Mouse (Mus musculus): ENCODE results near the gene Best3.
"Not testable (repeated sequence)": the region's sequence is repeated elsewhere in the genome, so short reads cannot be mapped to it uniquely, and the experiment has no call there.

The Best3 gene

DNA sequence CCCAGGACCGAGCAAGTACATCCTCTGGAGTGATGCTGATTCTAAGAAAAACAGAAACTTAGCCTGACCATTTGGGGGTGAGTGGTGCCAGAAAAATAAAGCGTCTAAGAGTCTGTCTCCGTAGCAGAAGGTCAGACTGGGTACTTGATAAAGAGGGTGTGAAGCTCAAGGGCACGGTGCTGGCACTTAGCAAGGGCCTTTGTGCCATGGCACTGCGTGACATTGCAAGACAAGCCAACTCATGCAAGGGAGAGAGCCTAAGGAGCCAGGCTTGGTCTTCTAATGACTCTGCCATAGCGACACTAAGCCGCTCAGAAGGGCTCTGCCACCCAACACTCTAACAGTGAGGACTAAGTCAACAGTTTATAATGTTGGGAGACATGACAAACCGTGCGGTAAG, 7.3 kb upstream of the Best3 start:
- DNase-seq (ENCODE audit: low read depth): no peak

DNA sequence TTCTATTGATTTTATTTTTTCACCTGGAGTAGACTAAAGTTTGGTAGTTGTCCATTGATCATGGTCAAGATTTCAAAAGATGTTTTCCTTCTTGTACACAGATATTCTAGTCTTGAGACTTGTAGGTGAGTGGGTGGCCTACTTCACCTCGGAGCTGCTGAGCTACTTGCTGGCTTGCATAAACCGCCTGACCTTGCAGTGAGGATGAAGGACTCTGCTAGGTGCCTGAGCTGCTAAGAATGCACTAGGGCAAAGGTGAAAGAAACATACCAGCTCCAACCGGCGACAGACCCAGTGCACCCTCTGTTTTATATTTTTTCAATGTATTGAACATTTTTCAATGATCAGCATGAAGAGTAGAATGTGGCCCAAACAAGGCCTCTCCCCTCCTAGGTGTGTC, 5.8 kb upstream of the Best3 start:
- DNase-seq (ENCODE audit: low read depth): no peak

DNA sequence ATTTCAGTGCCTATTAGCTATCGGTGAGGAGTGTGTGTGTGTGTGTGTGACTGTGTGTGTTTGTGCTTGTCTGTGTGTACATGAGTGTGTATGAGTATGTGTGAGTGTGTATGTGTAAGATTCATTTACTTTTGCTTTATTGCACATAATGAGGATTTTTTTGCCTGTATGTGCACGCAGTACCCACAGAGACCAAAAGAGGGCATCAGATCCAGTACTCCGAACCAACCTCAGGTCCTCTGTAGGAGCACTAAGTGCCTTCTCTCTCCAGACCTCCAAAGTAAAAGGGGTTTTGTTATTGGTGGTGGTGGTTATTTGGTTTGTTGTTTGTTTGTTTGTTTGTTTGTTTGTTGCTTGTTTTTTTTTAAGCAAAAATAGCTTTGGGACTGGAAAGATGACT, 5.2 kb upstream of the Best3 start:
- peak; percentile 27 for DNase-seq (ENCODE audit: low read depth)

DNA sequence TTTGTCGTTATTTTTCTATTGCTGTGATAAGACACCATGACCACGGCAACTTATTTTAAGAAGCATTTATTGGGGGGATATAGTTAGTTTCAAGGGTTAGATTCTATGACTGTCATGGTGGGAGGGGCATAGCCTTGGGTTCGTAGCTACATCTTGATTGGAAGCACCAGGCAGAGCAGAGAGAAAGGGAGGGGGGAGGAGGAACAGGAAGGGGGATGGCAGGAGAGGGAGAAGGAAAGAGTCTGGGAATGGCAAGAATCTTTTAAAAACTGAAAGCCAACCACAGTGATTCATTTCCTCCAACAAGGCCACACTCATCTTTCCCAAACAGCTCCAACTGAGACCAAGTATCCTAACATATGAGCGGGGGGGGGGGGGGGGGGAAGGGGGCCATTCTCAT, 3.6 kb upstream of the Best3 start:
- no peak for DNase-seq (ENCODE audit: low read depth)

DNA sequence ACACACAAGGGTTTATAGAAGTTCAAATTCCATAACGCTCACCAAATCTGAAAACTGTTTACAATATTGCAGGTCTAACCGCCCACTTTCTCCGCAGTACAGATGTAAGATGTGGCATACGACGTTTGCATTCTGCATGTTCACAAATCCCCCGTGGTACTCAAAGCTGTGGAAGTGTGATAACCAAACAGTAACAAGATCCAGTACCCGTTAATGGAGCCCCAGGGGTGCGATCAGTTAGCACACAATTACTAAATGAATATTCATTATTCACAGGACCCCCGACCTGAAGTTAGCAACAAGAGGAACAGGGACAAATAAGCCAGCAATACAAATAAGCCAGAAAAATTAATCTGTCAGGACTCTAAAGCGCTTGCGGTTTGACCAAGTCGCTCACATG, 1.3 kb upstream of the Best3 start:
- DNase-seq (ENCODE audit: low read depth): no peak

DNA sequence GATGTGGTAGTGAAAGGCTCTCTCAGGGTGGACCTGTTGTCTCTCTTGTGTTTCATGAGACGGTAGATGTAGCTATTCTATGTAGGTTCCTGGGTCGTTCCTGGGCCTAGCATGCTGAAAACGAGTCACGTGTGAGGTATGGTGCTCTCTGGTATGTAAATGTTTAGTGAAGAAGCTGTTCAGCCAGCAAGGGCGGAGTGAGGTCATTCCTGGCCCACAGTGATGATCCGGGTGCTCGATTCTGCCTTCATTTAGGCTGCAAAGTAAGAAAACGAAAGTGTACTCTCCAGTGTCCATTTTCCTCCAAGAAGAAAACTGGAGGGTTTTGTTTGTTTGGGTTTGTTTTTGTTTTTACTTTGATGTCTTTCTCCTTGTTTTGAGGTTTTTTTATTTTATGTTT, 7.9 kb downstream of the Best3 start:
- no peak for DNase-seq (ENCODE audit: low read depth)

DNA sequence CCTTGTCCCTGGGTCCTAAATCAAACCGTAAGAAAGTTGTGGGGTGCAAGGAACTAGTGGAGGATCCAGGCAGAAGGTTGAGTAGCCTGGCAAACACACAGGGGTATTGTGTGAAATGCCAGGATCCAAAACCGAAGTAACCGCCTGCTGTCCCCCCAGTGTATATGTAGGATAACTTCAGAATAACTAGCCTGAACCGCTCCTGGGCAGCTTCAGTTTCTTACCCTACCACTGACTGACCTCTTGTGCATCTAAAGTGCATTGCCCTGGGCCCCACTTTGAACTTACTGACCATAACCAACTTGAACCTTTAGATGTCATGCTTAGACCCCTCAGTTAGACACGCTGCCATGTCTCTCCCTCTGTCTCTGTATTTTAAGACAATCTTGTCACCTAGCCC, 9.0 kb downstream of the Best3 start:
- DNase-seq (ENCODE audit: low read depth): no peak

DNA sequence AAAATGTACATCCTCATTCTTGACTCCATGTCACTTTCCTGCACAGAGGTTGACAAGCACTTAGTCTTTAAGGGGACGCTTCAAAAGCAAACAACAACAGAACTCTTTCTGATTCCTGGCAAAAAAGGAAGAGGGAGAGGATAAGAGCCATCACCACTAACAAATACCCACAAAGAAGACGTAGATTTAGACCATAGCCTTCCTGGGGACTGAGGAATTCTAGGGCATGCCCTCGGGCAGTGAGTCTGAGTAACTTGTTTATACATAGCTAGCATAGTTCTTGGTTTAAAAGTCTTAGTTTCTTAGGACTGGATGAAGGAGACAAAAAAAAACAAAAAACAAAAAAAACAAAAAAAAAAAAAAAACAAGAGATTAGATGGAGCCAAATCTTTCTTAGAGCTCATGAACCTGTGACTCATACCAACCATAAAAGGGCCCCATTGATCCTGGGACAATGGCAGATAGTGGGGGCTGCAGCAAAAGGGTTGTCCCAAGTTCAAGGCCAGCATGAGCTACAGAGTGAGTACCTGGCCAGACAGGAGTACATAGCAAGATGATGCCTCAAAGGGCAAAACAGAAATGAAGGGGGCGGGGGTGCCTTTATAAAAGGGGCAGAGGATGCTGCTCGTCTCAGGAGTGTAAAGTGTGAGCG, 9.6 kb downstream of the Best3 start:
- no peak for DNase-seq (ENCODE audit: low read depth)

DNA sequence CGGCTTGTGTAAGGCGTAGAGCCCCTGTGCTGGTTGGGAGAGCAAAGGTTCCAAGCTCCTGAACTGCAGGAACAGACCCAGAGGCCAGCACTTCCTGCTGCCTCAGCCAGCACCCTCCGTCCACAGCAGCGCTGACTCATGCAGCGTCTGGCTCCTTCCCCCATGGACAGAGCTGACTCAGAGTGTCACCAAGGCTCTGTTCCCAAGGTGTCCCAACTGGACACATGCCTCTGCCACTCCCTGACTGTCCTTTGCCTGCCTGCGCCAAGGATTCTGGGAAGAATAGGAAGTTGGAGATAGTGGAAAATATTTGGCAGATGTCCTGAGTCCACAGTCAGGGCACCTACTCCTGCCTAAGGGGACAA, 10.1 kb downstream of the Best3 start:
- DNase-seq (ENCODE audit: low read depth): no peak

DNA sequence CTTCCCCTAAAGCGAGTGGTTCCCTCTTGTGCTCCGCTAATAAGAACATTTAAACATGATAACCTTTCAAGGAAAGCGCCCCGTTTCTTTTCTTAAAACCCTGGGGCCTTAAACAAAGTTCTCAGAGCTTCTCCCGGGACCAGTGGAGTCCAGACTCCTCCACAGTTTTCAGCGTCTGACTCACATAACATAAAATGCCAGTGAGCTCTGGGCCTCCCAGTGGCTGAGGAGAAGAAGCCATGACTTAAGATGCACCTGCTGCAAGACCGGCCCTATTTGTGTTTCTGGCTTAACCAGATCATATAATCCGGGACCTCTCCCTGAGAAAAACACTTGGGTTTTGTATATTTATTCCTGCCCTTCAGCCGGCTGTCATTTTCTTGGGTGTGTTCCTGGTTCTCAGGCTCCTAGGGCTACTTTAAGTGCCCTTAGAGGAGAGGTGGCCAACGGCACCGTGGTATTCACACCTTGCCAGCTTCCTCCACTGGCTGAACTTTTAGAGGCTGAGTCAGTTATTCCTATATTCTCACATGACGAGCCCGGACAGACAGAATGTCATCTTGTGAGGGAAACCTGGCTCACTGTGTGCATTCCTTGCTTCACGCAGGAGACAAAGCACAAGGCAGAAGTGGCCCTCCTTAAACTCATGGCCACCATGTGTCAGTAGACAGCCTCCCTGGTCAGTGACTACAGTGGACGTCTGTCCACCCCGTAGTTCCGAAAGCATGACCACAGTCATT, 12.8 kb downstream of the Best3 start:
- DNase-seq (ENCODE audit: low read depth): no peak

DNA sequence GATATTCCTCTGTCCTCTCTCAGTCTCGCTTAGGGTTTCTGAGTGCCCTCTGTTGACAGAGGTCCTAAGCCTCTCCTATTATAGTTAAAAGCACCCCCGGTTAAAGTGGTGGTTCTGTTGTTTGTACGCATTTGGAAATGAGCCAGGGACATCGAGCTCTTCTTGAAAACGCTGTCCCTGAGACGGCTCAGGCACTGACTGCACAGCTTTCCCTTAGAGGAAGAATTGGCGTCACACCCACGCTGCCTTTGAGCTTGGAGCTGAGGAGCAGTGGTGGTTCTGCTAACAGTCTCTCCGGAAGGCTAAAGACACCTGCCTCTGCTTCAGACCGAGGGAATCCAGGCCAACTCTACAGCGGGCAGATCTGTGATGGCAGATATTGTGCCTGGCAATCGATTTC, 14.9 kb downstream of the Best3 start:
- no peak for DNase-seq (ENCODE audit: low read depth)

DNA sequence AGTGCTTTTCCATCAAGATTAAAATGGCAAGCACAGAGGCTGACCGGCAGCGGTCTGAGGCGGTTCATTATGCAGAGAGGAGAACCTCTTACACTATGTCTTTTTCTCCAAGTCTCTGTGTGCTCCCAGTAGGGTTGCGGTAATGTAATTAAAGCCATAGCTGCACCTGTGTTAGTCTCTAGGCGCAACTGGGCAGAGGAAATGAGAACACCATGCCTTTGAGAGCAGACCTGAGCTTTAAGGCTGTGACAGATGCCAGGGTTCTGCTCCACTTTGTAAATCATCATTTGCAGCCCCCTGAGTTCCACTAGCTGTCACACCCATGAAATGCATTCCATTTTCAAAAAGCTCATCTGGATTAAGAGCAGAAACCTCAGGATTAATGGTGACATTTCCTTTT, 18.6 kb downstream of the Best3 start:
- DNase-seq (ENCODE audit: low read depth): no peak

DNA sequence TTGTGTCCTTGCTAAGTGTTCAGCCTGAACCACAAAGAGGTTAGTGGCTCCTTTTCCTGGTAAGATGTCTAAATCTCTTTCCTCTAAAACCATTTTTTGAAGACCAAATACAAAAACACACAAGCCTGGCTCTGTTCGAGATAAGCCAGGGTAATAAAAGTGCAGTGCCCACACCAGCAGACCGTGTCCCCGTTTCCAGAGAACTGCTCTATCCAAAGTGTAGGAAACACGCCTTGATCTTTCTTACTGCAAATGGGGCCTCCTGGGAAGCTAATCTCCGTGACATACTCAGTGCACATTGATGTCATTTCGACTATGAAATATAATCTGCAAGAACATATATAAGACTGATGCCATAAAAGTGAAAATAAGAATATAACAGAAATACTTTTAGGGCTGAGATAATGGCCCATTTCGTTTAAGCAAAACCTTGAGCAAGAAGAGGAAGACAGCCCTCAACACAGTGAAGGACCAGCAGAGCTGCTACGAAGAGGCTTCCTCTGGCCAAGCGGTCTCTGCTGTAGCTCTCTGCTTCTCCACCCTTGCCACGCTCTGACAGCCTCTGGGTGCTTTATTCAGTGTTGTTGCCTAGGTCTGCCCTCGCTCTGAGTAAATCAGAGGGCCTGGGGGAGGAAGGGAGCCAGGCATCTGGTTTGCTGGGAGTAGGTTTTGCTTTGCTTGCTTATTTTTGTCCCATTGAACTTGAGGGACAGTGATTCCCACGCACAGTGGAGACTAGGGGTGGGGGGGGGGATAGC, 19.8 kb downstream of the Best3 start:
- no peak for DNase-seq (ENCODE audit: low read depth)

DNA sequence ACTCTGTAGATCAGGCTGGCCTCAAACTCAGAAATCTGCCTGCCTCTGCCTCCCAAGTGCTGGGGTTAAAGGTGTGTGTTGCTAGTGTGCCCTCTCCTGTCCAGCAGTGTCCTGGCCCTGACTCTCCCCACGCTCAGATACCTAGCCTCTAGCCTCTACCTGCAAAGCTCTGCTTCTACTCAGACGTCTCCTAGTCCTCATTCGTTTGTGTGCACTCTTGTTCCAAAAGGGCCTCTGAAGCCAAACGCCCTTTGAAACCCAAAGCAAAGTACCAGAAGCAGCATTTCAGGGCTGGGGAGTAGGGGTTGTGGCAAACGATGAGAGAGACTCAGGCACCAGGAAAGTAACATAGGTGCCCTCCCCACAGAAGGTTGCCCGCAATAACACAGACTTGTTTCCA, 23.6 kb downstream of the Best3 start:
- DNase-seq (ENCODE audit: low read depth): no peak

DNA sequence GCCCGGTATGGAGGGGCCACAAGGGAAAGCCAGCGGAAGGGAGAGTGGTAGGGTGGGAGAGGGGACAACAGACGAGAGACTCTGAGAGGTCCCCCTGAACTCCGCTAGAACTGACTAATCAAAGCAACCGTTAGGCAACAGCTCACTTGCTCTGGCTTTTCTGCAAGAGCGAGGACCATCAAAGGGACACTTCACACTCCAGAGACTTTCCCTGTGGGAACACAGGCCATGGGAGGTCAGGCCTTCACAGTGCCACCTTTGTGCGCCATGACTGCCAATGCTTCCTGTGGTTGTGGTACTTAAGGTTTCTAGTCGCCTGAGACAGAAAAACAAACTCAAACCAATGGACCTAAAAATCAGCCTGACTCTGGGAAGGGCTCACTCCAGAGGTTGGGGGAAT, 24.9 kb downstream of the Best3 start:
- DNase-seq (ENCODE audit: low read depth): no peak

DNA sequence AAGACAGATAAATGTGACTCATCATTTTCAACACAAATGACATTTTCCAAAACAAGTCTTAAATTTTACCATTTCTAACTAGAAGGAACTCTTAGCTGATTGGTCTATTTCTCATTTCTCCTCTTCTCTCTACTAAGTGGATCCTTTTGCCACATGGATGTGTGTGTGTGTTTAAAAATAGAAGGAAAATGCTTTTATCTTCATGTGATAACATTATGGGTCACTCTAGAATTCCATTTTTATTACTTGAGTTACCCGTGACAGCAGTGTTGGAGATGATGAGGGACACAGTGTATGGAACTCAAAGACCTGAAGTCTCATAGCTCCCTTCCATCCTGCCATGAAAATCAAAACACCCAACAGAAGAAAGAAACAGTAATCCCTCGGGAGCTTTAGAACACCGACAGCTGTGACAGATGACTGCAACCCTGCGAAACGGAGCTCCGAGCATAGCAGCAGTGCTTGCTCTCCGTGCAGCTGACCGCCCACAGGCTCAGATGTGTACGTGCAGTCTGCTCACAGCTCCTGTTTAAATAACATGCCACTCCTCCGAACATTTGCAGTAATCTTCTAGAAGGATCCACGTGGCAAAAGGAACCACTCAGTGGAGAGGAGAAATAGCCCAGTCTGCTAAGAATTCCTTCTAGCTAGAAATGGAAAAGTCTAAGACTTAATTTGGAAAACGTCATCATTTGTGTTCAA, 27.7 kb downstream of the Best3 start:
- DNase-seq (ENCODE audit: low read depth): no peak

DNA sequence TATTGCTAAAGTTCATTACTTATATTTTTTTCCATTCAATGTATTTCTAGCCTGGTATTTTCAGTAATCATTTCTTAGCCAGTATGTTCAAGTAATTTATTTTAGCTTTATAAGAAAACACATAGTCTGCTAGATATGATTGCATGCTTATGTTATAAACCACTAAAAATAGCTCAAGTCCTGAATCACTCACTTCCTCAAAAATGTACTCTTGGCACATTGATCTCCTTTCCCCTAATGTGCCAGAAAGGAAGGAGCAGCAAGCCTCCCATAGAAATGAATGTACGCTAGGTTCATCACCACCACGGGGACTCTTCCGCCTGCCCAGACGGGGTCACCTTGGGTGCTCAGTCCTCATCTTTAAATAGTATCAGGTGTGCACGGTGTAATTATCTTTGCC, 28.5 kb downstream of the Best3 start:
- DNase-seq (ENCODE audit: low read depth): no peak

DNA sequence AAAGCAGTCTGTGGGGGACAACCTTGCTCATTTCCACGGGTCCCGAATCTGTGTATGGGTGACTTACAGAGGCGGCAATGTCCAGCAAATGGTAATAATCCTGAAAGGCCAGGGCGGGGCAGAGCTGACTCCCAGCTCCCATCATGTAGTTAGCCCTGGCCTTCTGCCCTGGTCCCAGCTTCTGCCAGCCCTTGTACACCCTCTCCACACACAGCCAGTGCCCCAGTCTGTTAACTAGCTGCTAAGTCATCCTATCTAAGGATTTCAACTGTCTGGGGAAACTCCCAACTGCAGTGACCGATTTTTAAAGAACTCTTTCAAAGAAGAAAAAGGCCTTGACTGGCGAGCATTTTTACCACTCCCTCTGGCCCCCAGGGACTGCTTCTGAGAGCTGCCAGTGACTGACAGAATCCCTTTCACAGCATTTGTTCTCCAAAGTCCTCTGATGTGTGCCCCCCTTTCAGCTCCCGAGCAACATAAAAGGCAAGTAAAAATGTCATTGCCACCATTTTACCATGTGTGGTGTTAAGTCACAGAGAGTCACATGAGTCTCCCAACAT, 32.2 kb downstream of the Best3 start:
- DNase-seq (ENCODE audit: low read depth): no peak

DNA sequence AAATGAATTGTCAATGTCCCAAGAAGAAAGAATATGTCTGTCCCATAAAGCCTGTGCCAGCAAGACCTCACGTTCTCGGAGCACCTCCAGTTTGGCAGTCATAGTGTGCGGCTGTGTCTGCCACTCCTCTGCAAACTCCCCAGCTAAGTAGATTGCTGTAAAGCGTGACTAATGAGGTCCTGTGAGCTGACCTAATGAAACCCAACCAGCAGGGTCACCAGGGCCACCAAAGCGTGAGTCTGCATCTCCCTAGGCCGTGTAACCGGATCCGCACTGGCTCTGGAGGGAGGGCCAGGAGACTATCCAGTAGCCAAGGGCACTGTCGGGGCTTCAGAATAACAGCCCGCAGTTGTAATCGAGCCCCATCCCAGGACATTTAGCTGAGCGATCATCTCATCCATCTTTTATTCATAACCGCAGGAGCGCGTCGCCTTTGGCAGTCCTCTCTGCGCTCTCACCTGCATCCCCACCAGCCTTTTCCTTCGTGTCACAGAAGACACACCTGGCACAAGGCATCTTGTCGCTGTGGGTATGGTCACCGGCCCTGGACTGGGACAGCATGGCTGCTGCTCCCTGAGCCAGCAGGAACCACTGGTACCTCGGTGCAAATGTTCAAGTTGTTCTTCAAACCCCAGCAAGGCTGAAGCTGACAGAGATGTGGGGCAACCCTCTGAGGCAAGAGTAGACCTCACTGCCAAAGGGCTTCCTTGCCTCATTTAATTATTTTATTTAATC, 35.1 kb downstream of the Best3 start:
- no peak for DNase-seq (ENCODE audit: low read depth)

DNA sequence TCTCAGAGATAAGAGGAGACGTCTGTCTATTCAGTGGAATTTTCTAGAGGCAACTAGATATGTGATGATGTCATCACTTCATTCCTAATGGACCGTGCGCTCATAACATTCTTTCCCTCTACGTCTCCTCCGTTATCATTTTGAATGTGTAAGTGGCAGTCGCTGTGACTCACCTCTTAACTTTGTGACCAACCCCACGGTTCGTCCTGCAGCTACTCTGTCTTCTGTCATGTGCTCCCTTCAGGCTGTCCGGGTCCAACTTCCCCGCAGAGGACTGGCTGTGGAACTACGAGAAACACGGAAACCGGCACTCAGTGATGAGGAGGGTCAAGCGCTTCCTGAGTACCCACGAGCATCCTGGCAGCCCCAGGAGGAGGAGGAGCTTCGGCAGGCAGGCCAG, 37.6 kb downstream of the Best3 start:
- DNase-seq (ENCODE audit: low read depth): no peak

DNA sequence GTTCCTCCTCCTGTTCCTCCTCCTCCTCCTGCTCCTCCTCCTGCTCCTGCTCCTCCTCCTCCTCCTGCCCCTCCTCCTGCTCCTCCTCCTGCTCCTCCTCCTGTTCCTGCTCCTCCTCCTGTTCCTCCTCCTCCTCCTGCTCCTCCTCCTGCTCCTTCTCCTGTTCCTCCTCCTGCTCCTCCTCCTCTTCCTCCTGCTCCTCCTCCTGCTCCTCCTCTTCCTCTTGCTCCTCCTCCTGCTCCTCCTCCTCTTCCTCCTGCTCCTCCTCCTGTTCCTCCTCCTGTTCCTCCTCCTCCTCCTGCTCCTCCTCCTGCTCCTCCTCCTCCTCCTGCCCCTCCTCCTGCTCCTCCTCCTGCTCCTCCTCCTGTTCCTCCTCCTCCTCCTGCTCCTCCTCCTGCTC, 39.7 kb downstream of the Best3 start:
- not testable (repeated sequence) for DNase-seq (ENCODE audit: low read depth)

DNA sequence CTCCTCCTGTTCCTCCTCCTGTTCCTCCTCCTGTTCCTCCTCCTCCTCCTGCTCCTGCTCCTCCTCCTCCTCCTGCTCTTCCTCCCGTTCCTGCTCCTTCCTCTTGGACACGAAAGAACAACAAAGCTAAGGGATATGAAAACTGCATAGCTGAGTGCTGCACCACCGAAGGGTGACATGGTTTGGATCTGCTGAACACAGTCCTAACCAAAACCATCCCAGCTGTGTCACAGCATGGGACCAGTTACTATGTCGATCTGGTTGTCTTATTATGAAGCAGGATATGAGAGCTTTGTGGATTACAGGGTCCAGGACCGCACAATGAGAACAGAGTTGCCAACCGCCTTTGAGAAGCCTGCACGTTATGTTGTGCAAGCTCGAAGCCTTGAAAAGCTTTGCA, 40.1 kb downstream of the Best3 start:
- no peak for DNase-seq (ENCODE audit: low read depth)
